Mouse (Mus musculus) bone marrow macrophage, adult 2 months (primary cell): ENCODE data around the gene Enpp6.

Experiments used
- CTCF ChIP-seq: IDR thresholded peaks from 2 replicates; pipeline ENCODE4 v1.5.1; 2012; ENCODE audit warnings: low read depth, mild to moderate bottlenecking, low read length, moderate library complexity
- POLR2A ChIP-seq: IDR thresholded peaks from 2 replicates; pipeline ENCODE4 v1.6.1; 2012; ENCODE audit warnings: mild to moderate bottlenecking, low read depth, low read length, borderline replicate concordance

DNA sequence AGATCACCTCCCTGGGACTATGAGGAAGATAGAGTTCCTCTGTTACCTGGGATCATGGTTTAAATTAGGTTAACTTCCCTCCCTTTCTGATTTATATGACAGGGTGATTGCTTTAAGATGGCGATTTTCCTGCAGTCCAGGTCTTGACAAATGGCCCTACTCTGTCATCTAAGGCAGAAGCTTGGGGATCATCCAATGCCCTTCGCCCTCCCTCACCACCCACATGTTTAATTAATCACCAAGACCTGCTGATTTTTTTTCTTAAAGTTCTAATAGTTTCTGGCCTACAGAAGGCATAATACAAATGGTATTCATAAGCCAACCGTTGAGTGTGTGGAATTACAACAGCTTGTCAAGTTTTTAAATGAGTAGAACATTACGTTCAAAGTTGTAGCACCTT is 9.3 kb upstream of the Enpp6 start:
- TF ChIP-seq CTCF (no peak), POLR2A (no peak)
